Mouse (Mus musculus) testis, adult 2 months (tissue): ENCODE results near the gene Stat3. TPM values are rescaled to one million over a fixed set of nuclear protein-coding genes. Genes with fewer than 3 reads are reported as not detected.

Experiments used
- H3K27ac ChIP-seq: fragments of 200-500 bp; 2 replicates; pipeline ENCODE4 v1.5.1; 2012; ENCODE audit warnings: low read depth, low read length; ENCODE audit not compliant: control insufficient read depth, insufficient read depth
- H3K27me3 ChIP-seq: fragments of 200-500 bp; 2 replicates; pipeline ENCODE4 v1.6.1; 2012; ENCODE audit warnings: mild to moderate bottlenecking, low read length, moderate library complexity; ENCODE audit not compliant: control insufficient read depth, insufficient read depth
- H3K36me3 ChIP-seq: fragments of 200-500 bp; 2 replicates; pipeline ENCODE4 v1.6.1; 2012; ENCODE audit warnings: mild to moderate bottlenecking, low read length; ENCODE audit not compliant: control insufficient read depth, insufficient read depth
- H3K4me1 ChIP-seq: fragments of 200-500 bp; 2 replicates; pipeline ENCODE4 v1.6.1; 2012; ENCODE audit warnings: low read length; ENCODE audit not compliant: control insufficient read depth, insufficient read depth
- H3K4me3 ChIP-seq: fragments of 200-500 bp; 2 replicates; pipeline ENCODE4 v1.5.1; 2012; ENCODE audit warnings: low read depth, mild to moderate bottlenecking, low read length, moderate library complexity, mixed read lengths; ENCODE audit not compliant: control insufficient read depth
- CTCF ChIP-seq: fragments of 200-500 bp; IDR thresholded peaks from 2 replicates; pipeline ENCODE4 v1.5.1; 2012; ENCODE audit warnings: low read depth, mild to moderate bottlenecking, inconsistent platforms, low read length, moderate library complexity; ENCODE audit not compliant: control insufficient read depth, insufficient read depth, insufficient replicate concordance
- POLR2A ChIP-seq: fragments of 200-500 bp; IDR thresholded peaks from 2 replicates; pipeline ENCODE4 v1.6.1; 2012; ENCODE audit warnings: low read depth, mild to moderate bottlenecking, inconsistent platforms, low read length, moderate library complexity; ENCODE audit not compliant: control insufficient read depth
- polyA plus RNA-seq: library from polyadenylated mRNA; depleted of rRNA; stranded (reverse); fragments of >200 nt; gene quantifications from 2 replicates; pipeline ENCODE4 v1.2.3, GENCODE M21; 2012

Gene Stat3
- polyA plus RNA-seq, 1 experiment = 25.0 TPM

GRCm38 (mm10) chr11:100854268-100854667 is 85.1 kb downstream of the Stat3 start:
- H3K36me3 ChIP-seq = no peaks in the 10 kb centered on the region

GRCm38 (mm10) chr11:100853018-100853417 is 86.3 kb downstream of the Stat3 start:
- no peak overlapping the region for H3K27ac ChIP-seq
- H3K4me3 ChIP-seq = no peak overlapping the region
- H3K4me1 ChIP-seq = peaks cover 6% of the 10 kb centered on the region; the same call in 1 of the 2 replicates
- TF ChIP-seq POLR2A (no peak), CTCF (no peak)
- no peaks in the 10 kb centered on the region for H3K27me3 ChIP-seq
- H3K36me3 ChIP-seq = no peaks in the 10 kb centered on the region

More at GRCm38 (mm10) chr11:100854268-100854667, 85.1 kb downstream of the Stat3 start:
- Histone ChIP-seq H3K27me3 (no peaks in the 10 kb centered on the region), H3K4me1 (peaks cover 8% of the 10 kb centered on the region; the same call in 1 of the 2 replicates), H3K4me3 (peak overlapping the region; percentile 1), H3K27ac (no peak overlapping the region)
- no peak for TF ChIP-seq POLR2A
- no peak for TF ChIP-seq CTCF

DNA sequence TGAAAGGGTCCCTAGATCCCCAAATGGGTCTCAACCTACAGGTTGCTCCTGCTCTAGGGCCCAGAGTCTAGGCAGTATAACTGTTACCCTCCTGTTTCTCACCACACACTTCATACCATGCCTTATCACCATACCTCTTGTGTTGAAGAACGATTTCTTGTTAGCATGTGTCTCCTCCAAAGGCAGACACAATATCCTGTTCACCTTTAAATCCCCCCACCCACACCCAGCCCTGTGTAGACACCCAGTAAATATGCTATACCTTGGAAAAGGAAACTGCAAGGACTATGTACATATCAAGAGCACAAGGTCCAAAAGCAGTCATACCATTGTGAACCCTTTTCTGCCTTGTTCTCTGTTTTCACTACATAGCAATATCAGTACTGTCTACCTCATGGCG is 87.3 kb downstream of the Stat3 start:
- no peaks in the 10 kb centered on the region for H3K27me3 ChIP-seq
- peaks cover 6% of the 10 kb centered on the region; the same call in 1 of the 2 replicates for H3K4me1 ChIP-seq
- H3K36me3 ChIP-seq = no peaks in the 10 kb centered on the region
- TF ChIP-seq POLR2A (no peak), CTCF (no peak)
- H3K27ac ChIP-seq = no peak overlapping the region
- H3K4me3 ChIP-seq = no peak overlapping the region

GRCm38 (mm10) chr11:100850778-100851528 is 88.4 kb downstream of the Stat3 start:
- Histone ChIP-seq H3K4me3 (peak overlapping the region; percentile 83), H3K4me1 (peaks cover 6% of the 10 kb centered on the region; the same call in 1 of the 2 replicates), H3K27me3 (no peaks in the 10 kb centered on the region), H3K27ac (no peak overlapping the region), H3K36me3 (no peaks in the 10 kb centered on the region)
- TF ChIP-seq CTCF = no peak
- TF ChIP-seq POLR2A = no peak

DNA sequence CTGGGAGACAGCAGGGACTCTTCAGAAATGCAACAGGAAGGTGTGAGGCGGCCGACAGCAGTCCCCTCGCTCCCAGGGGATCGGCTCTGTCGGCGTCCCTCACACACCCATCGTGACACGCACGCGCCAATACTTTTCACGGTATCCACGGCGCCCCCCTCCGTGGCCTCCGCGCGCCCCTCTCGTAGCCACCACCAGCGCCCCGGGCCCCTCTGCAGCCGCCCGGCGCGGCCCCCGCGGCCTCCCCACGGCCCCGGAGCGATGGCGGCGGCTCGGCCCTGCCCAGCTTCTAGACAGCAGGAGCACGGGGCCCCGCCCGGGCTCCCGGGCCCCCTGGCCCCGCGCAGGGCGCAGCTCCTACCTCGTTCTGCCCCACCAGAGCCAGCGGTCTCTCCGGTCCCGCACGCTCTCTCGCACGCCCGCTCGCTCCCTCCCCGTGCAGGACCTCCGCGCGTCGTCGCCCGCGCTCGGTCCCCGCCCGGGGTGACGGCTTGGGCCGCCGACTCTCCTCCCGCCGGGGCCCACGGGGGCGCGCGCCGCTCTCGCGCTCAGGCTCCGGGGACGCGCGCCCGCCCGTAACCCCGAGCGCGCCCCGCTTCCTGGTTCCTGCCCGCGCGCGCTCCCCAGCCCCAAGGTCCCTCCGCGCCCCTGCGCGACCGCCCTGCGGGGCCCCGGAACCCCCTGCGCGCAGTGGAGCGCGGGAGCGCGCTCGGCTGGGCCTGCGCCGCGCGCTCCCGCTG is 89.1 kb downstream of the Stat3 start, which contains the start of gene Stat5b:
TSS of gene Stat5b (minus strand) at position 687 of the 740 bp plus-strand sequence.
- Histone ChIP-seq H3K27ac (0 out of 2 replicates have a peak within 1 kb of the TSS, but pooled peaks have one; percentile 26), H3K4me3 (peak within 1 kb of the TSS; percentile 83), H3K27me3 (no peaks in the 10 kb centered on the region), H3K36me3 (no peaks in the 10 kb centered on the region), H3K4me1 (peaks cover 6% of the 10 kb centered on the region; the same call in 1 of the 2 replicates)
- TF ChIP-seq POLR2A (no peak), CTCF (no peak)

- Histone ChIP-seq H3K36me3 (no peaks in the 10 kb centered on the region), H3K4me3 (peak overlapping the region; percentile 83), H3K27me3 (no peaks in the 10 kb centered on the region), H3K27ac (no peak overlapping the region), H3K4me1 (peaks cover 6% of the 10 kb centered on the region; the same call in 1 of the 2 replicates)
- no peak for TF ChIP-seq POLR2A
- no peak for TF ChIP-seq CTCF
These were observed 89.8 kb downstream of the Stat3 start for GRCm38 (mm10) chr11:100849456-100850037.
